Mouse (Mus musculus) ZHBTc4 (cell line): ENCODE data around the gene Nus1.

Source experiments
- DNase-seq: peaks from one replicate; pipeline ENCODE4 v3.0.0-alpha.2; 2011; ENCODE audit warnings: low read depth, low spot score

Nus1 gene

DNA sequence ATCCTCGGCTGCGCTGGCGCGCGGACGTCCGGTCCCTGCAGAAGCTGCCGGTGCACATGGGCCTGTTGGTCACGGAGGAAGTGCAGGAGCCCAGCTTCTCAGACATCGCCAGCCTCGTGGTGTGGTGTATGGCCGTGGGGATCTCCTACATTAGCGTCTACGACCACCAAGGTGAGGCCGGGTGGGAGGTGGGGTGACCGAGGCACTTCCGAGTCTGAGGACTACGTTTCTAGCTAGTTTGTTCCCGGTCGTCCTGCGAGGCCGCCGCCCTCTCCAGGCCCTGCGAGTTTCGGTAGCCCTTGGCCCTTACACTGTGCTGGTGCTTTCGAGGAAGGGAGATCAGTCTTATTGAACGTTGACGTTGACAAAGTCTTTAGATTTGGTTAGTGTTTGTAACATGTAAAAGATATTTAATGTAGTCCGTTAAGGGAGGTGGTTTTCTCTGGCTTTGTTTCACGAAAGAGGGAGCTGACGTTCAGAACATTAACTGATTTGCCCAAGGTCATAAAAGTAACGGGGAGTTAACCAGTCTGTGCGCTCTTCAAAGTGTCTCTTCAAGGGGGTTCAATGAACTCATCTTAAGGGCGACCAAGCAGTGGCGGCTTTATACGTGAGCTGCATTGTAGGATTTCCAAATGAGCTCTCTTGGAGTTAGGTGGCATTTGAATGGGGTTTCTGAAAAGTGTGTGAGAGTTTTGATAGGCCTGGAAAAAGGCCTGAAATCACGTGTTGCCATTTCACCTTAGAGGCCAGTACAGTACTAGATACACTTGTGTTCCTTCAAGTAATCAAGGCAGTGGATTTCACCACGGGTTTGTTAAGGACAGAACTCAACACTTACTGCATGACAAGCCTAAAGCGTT lies 882 bp downstream of the Nus1 start:
- no peak for DNase-seq

DNA sequence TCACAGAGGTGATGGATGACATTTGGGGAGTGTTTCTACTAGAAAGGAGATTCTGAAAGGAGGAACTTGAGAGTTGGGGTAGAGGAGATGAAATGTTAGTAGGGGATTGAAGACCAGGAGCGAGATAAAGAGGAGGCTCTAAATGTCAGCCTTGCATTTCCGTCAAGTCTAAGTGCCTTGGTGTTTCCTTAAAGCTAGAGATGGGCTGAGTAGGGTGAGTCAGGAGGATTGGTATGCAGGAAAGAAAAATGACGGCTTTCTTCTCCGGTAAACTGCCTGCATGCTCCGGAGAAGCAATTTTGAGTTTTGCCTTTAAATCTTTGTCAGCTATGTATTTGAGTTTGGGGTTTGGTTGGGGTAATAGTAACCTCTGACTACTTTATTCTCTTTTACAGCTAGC lies 1.6 kb downstream of the Nus1 start:
- no peak for DNase-seq

- DNase-seq: no peak
Measured at GRCm38 (mm10) chr10:52419402-52419801, 2.1 kb downstream of the Nus1 start.

DNA sequence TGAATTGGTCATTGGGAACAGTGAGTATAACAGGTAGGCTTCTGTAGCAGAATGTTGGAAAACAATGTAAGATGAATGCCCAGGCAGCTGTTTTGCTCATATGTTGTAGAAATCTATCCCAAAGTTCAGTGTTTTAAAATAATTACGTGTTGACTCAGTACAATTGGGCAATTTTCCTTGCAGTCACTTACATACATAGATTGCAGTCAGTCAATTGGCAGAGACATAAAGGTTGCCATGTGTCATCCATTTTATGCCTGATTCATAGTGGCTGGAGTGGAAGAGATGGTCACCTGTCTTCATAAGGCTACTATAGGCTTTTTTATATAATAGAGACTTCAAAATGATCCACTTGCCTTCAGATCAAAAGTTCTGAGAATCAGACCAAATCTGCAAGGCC lies 3.2 kb downstream of the Nus1 start:
- no peak for DNase-seq

DNA sequence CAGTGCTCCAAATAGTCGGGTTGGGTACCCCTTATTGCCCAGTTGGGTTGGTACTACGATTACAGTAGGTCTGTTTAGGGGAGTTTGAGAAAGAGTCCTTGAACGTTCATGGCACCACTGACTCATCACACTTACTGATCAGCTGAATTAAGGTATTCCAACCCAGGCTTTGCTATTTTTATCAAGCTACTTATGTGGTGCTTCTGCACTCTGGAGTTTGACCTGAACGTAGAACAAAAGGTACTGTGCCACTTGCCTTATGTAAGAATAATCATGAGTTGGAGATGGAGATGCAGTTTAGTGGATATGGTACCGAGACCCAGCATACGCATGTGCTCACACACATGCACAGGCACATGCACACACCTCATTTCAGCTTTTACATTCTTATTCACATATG lies 4.4 kb downstream of the Nus1 start:
- DNase-seq: no peak

- peak; percentile 48 for DNase-seq
Measured at GRCm38 (mm10) chr10:52423097-52423496, 5.8 kb downstream of the Nus1 start.

DNA sequence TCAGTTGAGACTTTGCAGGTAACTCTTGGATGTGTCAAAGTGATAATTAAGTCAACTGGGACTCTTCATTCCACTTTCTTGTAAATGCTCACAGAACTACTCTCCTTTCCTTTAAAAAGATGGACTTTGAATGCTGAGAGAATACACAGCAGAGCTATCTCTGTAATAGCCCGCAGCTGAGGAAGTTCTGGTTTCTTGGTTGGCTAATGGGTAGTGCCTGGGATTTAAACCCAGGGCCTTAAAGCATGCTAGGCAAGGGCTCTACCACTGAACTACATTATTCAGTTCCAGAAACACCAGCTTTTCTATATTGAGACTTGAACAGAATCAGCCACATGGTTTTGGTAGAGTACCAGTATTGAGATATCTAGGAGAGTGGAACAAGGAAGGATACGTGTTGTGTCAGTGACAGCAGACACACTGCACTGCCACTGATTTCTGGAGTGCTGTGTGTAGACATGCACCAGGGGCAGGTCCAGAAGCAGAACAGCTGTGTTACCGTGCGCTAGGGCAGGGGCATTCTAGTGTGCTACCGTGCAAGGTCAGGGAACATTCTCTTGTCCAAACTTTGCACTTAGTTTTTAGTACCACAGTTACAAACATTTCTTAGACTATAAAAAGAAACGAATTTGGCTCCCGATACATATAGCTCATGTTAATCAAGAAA lies 9.1 kb downstream of the Nus1 start:
- no peak for DNase-seq

DNA sequence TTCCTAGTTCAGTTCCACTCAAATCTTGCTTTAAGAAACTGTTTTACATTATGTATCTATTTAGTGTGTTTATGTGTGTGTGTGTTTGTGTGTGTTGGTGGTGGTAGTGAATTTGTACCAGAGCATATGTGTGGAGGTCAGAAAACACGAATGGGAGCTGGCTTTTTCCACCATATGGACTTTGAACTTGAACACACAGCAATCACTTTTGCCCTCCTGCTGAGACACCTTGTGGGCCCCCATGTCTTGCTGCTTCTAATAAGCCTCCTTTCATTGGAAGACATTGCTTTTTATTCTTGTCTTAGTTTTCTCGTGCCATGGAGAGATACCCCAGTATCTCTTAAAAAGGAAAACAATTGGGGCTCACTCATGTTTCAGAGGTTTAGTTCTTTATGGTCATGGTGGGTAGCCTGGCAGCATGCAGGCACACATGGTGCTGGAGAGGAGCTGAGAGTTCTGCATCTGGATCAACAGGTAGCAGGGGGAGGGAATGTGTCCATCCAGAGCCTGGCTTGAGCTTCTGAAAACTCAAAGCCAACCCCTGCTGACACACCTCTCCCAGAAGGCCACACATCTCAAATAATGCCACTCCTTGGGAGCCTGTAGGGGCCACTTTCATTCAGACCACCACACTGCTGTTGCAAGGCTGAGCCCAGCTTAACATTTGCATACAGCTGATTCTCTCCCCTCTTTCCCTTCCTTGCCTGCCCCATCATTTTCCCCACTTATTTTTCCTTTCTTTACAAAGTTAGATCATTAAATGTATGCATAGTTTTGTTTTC lies 10.5 kb downstream of the Nus1 start:
- DNase-seq: no peak

DNA sequence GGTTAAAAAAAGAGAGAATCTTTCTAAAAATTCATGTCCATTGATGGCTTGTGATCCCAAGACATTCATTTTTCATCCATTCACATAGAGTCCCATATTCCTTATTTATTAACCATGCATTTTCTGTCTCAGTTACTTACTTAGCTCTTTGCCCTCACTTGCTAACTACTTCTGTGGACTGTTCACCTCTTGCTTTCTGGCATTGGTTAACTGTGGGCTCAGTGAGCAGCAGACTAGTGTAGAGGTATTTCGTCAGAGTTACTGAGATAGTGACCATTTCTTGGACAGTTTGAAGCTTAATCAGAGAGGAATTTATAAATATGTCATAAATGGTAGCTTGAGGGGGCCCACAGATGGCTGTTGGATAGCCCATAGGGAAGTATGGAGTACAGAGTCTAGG lies 13.6 kb downstream of the Nus1 start:
- no peak for DNase-seq

- no peak for DNase-seq
Measured at GRCm38 (mm10) chr10:52434836-52435235, 17.5 kb downstream of the Nus1 start.

DNA sequence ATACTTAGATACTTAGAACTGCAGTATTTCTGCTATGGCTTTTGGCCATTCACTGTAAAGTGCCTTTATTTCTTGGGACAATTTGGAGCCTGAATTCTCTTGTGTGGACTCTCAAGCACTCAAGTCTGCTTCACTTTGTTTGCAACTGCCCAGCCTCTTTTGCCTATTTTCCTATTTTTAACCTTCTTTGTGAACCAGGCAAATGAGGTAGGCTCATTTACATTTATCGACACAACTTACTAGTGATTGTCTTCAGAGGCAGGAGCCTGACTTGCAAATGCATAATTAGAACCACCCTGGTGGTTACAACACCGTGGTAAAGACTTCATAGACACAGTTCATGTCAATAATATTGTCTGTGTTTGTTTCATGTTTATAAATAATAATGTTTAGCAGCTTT lies 43.3 kb downstream of the Nus1 start:
- DNase-seq: no peak

- DNase-seq: no peak
Measured at GRCm38 (mm10) chr10:52463941-52464739, 46.8 kb downstream of the Nus1 start.

GRCm38 (mm10) chr10:52471520-52471919 lies 54.2 kb downstream of the Nus1 start:
- DNase-seq: no peak
